Mouse (Mus musculus): ENCODE measurements around the gene Slc12a8. TPM values are rescaled to one million over a fixed set of nuclear protein-coding genes. Genes with fewer than 3 reads are reported as not detected.
A peak's percentile ranks its signal among the peaks of the same experiment; 100 is the strongest.

The Slc12a8 gene
- polyA plus RNA-seq, 1 experiment from 2014 or later = 4.0 TPM

- under 1% methylated on average over 33 of the region's 57 CpGs for WGBS
- ATAC-seq (ENCODE audit: low FRiP score, low TSS enrichment) (peak; percentile 84), DNase-seq (ENCODE audit: low spot score) (peak; percentile 79)
- Histone ChIP-seq H3K4me2 (replicated peaks; ENCODE audit: low read depth) (peak within 1 kb of the TSS; percentile 90), H3K36me3 (ENCODE audit: control insufficient read depth, insufficient read depth, low read length) (no peaks in the 10 kb centered on the region; the same call in 1 of the 2 replicates), H3K9me3 (ENCODE audit: control insufficient read depth, low read length) (no peaks in the 10 kb centered on the region), H3K4me3 (ENCODE audit: low read depth, low read length) (peak within 1 kb of the TSS; percentile 80), H3K4me1 (replicated peaks; ENCODE audit: control insufficient read depth, insufficient read depth) (no peaks in the 10 kb centered on the region), H3K27me3 (ENCODE audit: control insufficient read depth, insufficient read depth, low read length) (no peaks in the 10 kb centered on the region), H3K27ac (replicated peaks) (peak within 1 kb of the TSS; percentile 92), H3K9ac (ENCODE audit: low read length) (peak within 1 kb of the TSS; percentile 90)
- TF ChIP-seq EP300 (optimal IDR thresholded peaks at IDR 0.05) (no peak), CTCF (IDR thresholded peaks at IDR 0.05; ENCODE audit: low read depth) (peak; percentile 11; the same call in 1 of the 2 replicates)
These were observed 167.1 kb downstream of the Slc12a8 start, which contains the start of gene Heg1 for GRCm38 (mm10) chr16:33684162-33684702. Gene Heg1 (plus strand): TSS chr16:33684370.

GRCm38 (mm10) chr16:33684703-33685701, 167.9 kb downstream of the Slc12a8 start:
- under 1% methylated on average over 46 of the region's 46 CpGs for WGBS
- ATAC-seq (ENCODE audit: low FRiP score, low TSS enrichment) (peak; percentile 43; the same call in 1 of the 2 replicates), DNase-seq (ENCODE audit: low spot score) (no peak)
- Histone ChIP-seq H3K9me3 (ENCODE audit: control insufficient read depth, low read length) (no peaks in the 10 kb centered on the region), H3K36me3 (ENCODE audit: control insufficient read depth, insufficient read depth, low read length) (no peaks in the 10 kb centered on the region; the same call in 1 of the 2 replicates), H3K9ac (ENCODE audit: low read length) (peak overlapping the region; percentile 90), H3K4me1 (replicated peaks; ENCODE audit: control insufficient read depth, insufficient read depth) (no peaks in the 10 kb centered on the region), H3K27ac (replicated peaks) (peak overlapping the region; percentile 92), H3K4me2 (replicated peaks; ENCODE audit: low read depth) (peak overlapping the region; percentile 90), H3K27me3 (ENCODE audit: control insufficient read depth, insufficient read depth, low read length) (no peaks in the 10 kb centered on the region), H3K4me3 (ENCODE audit: low read depth, low read length) (peak overlapping the region; percentile 80)
- TF ChIP-seq CTCF (IDR thresholded peaks at IDR 0.05; ENCODE audit: low read depth) (no peak), EP300 (optimal IDR thresholded peaks at IDR 0.05) (no peak)

- H3K4me1 ChIP-seq (replicated peaks; ENCODE audit: control insufficient read depth, insufficient read depth) = no peaks in the 10 kb centered on the region
- TF ChIP-seq EP300 (optimal IDR thresholded peaks at IDR 0.05) = no peak
- TF ChIP-seq CTCF (IDR thresholded peaks at IDR 0.05; ENCODE audit: low read depth) = no peak
- ATAC-seq (ENCODE audit: low FRiP score, low TSS enrichment) (no peak), DNase-seq (ENCODE audit: low spot score) (no peak)
- no peaks in the 10 kb centered on the region; the same call in 1 of the 2 replicates for H3K36me3 ChIP-seq (ENCODE audit: control insufficient read depth, insufficient read depth, low read length)
- peak overlapping the region; percentile 90; the same call in 1 of the 2 replicates for H3K9ac ChIP-seq (ENCODE audit: low read length)
- WGBS = 52% methylated on average over 1 of the region's 1 CpGs
- H3K4me2 ChIP-seq (replicated peaks; ENCODE audit: low read depth) = peak overlapping the region; percentile 90
- H3K4me3 ChIP-seq (ENCODE audit: low read depth, low read length) = peak overlapping the region; percentile 80
- no peaks in the 10 kb centered on the region for H3K9me3 ChIP-seq (ENCODE audit: control insufficient read depth, low read length)
- 0 out of 2 replicates have a peak overlapping the region, but pooled peaks have one; percentile 9 for H3K27ac ChIP-seq (replicated peaks)
- H3K27me3 ChIP-seq (ENCODE audit: control insufficient read depth, insufficient read depth, low read length) = no peaks in the 10 kb centered on the region
These were observed 168.9 kb downstream of the Slc12a8 start for GRCm38 (mm10) chr16:33686056-33686455.

GRCm38 (mm10) chr16:33687724-33688123, 170.6 kb downstream of the Slc12a8 start:
- 68% methylated on average over 3 of the region's 3 CpGs for WGBS
- ATAC-seq (ENCODE audit: low FRiP score, low TSS enrichment) (no peak), DNase-seq (ENCODE audit: low spot score) (no peak)
- H3K4me1 ChIP-seq (replicated peaks; ENCODE audit: control insufficient read depth, insufficient read depth) = no peaks in the 10 kb centered on the region
- TF ChIP-seq CTCF (IDR thresholded peaks at IDR 0.05; ENCODE audit: low read depth) (no peak), EP300 (optimal IDR thresholded peaks at IDR 0.05) (no peak)
- H3K36me3 ChIP-seq (ENCODE audit: control insufficient read depth, insufficient read depth, low read length) = no peaks in the 10 kb centered on the region; the same call in 1 of the 2 replicates
- H3K4me2 ChIP-seq (replicated peaks; ENCODE audit: low read depth) = peak overlapping the region; percentile 90
- H3K4me3 ChIP-seq (ENCODE audit: low read depth, low read length) = no peak overlapping the region; the same call in 1 of the 2 replicates
- H3K9ac ChIP-seq (ENCODE audit: low read length) = no peak overlapping the region
- H3K9me3 ChIP-seq (ENCODE audit: control insufficient read depth, low read length) = no peaks in the 10 kb centered on the region
- H3K27me3 ChIP-seq (ENCODE audit: control insufficient read depth, insufficient read depth, low read length) = no peaks in the 10 kb centered on the region
- no peak overlapping the region for H3K27ac ChIP-seq (replicated peaks)

GRCm38 (mm10) chr16:33690975-33691747, 174.0 kb downstream of the Slc12a8 start:
- no peaks in the 10 kb centered on the region for H3K27me3 ChIP-seq (ENCODE audit: control insufficient read depth, insufficient read depth, low read length)
- no peaks in the 10 kb centered on the region for H3K4me1 ChIP-seq (replicated peaks; ENCODE audit: control insufficient read depth, insufficient read depth)
- TF ChIP-seq EP300 (optimal IDR thresholded peaks at IDR 0.05) (no peak), CTCF (IDR thresholded peaks at IDR 0.05; ENCODE audit: low read depth) (no peak)
- H3K4me3 ChIP-seq (ENCODE audit: low read depth, low read length) = no peak overlapping the region
- no peak overlapping the region for H3K27ac ChIP-seq (replicated peaks)
- no peaks in the 10 kb centered on the region; the same call in 1 of the 2 replicates for H3K36me3 ChIP-seq (ENCODE audit: control insufficient read depth, insufficient read depth, low read length)
- H3K4me2 ChIP-seq (replicated peaks; ENCODE audit: low read depth) = no peak overlapping the region
- ATAC-seq (ENCODE audit: low FRiP score, low TSS enrichment) (no peak), DNase-seq (ENCODE audit: low spot score) (no peak)
- H3K9me3 ChIP-seq (ENCODE audit: control insufficient read depth, low read length) = no peaks in the 10 kb centered on the region
- no peak overlapping the region for H3K9ac ChIP-seq (ENCODE audit: low read length)
- WGBS = 77% methylated on average over 6 of the region's 6 CpGs
